In genomic region chr1:89421401-89421800, GRCm38 (mm10) we compare ENCODE assay signal across 11 mouse cellular contexts. TPM values are rescaled to one million over a fixed set of nuclear protein-coding genes. Genes with fewer than 3 reads are reported as not detected.
DNase-seq lines count a peak whose midpoint lies in the region; ATAC-seq and TF ChIP-seq lines count a peak whose summit lies in the region.
"Had no signal": no experiment of that assay in that cellular context is flagged by ENCODE, and none has a peak within 500 bp of the region (broad histone marks: within the 10 kb centered on the region; RNA-seq: fewer than 3 reads in every experiment).

No protein-coding gene starts in this region.

- H3K36me3 ChIP-seq in kidney, embryonic 15.5 days: no peaks in the 10 kb centered on the region
- no peaks in the 10 kb centered on the region for H3K36me3 ChIP-seq in lung, embryonic 14.5 days (ENCODE audit: insufficient read depth)
- H3K36me3 ChIP-seq: liver, embryonic 12.5 days had no signal

- 0 out of 2 replicates have a peak, but pooled peaks cover 3% of the 10 kb centered on the region for H3K4me1 ChIP-seq in kidney, embryonic 15.5 days
- no peaks in the 10 kb centered on the region for H3K4me1 ChIP-seq in lung, embryonic 14.5 days (ENCODE audit: insufficient read depth)
- H3K4me1 ChIP-seq: liver, embryonic 12.5 days had no signal

- no peak for ATAC-seq in kidney, embryonic 15.5 days (replicated peaks; ENCODE audit: low FRiP score)
- ATAC-seq in lung, embryonic 14.5 days (ENCODE audit: insufficient read depth): no peak
- no peak for ATAC-seq in inflammation-experienced regulatory T-cells, adult 6 months
- ATAC-seq: liver, embryonic 12.5 days; Patski had no signal

- WGBS in kidney, embryonic 15.5 days: 55% methylated on average over 4 of the region's 4 CpGs
- 39% methylated on average over 4 of the region's 4 CpGs for WGBS in lung, embryonic 14.5 days

- H3K9me3 ChIP-seq in kidney, embryonic 15.5 days (replicated peaks): no peaks in the 10 kb centered on the region
- no peaks in the 10 kb centered on the region for H3K9me3 ChIP-seq in lung, embryonic 14.5 days (ENCODE audit: low read depth, low read length)
- H3K9me3 ChIP-seq: liver, embryonic 12.5 days had no signal

- no peaks in the 10 kb centered on the region for H3K27me3 ChIP-seq in kidney, embryonic 15.5 days
- H3K27me3 ChIP-seq in lung, embryonic 14.5 days (ENCODE audit: insufficient read depth, low read length): no peaks in the 10 kb centered on the region
- H3K27me3 ChIP-seq: liver, embryonic 12.5 days; Patski had no signal

- DNase-seq in kidney, adult 8-10 months: peak; percentile 69 to 73
- DNase-seq in adrenal gland, postnatal 14 days: peak; percentile 67
- DNase-seq in cerebellum, adult 9-11 months: peak; percentile 61
- DNase-seq in lung, embryonic 14.5 days: peak; percentile 70
- DNase-seq in layer of hippocampus, adult 9-10 months (ENCODE audit: low spot score): no peak
- no peak for DNase-seq in embryo, embryonic 11 days

- no peak overlapping the region for H3K27ac ChIP-seq in kidney, embryonic 15.5 days
- no peak overlapping the region for H3K27ac ChIP-seq in lung, embryonic 14.5 days (ENCODE audit: low read depth)
- H3K27ac ChIP-seq: layer of hippocampus, adult 2 months; liver, embryonic 12.5 days had no signal

- no peak overlapping the region for H3K4me2 ChIP-seq in kidney, embryonic 15.5 days
- H3K4me2 ChIP-seq in lung, embryonic 14.5 days: no peak overlapping the region
- H3K4me2 ChIP-seq: liver, embryonic 12.5 days had no signal

- H3K4me3 ChIP-seq in kidney, embryonic 15.5 days (replicated peaks): no peak overlapping the region
- H3K4me3 ChIP-seq in lung, embryonic 14.5 days (ENCODE audit: low read depth, low read length): no peak overlapping the region
- H3K4me3 ChIP-seq: layer of hippocampus, adult 2 months; liver, embryonic 12.5 days had no signal

- no peak for TF ChIP-seq CTCF in lung, embryonic 14.5 days (IDR thresholded peaks at IDR 0.05; ENCODE audit: low read depth)

- no peak overlapping the region for H3K9ac ChIP-seq in kidney, embryonic 15.5 days
- no peak overlapping the region for H3K9ac ChIP-seq in lung, embryonic 14.5 days
- H3K9ac ChIP-seq: liver, embryonic 12.5 days had no signal

RNA-seq across cellular contexts. Expression of gene Agap1, which starts 33.2 kb away (rescaled TPM):
- polyA plus RNA-seq in kidney, embryonic 15.5 days (2015; fragmentation: Nextera tagmentation; extraction: Ambion mirVana): 10.8 and 11.3 TPM in 2 replicates
- total RNA-seq in adrenal gland, postnatal 14 days (2021): 56.2 and 57.6 TPM in 2 replicates
- polyA plus RNA-seq in lung, embryonic 14.5 days (2014; fragmentation: Nextera tagmentation; extraction: Ambion mirVana): 18.2 and 21.3 TPM in 2 replicates
- polyA plus RNA-seq in inflammation-experienced regulatory T-cells, adult 6 months (2017; shearing (Covaris generic)): under 1 TPM in 2 of 3 experiments, not detected in 1; 0.08 to 0.28 TPM

Comparison
In these comparisons a context has a peak if more than half of its experiments do, and no peak if none do; other contexts are left out.
1. DNase-seq: peak in kidney, adult 8-10 months (2 of 2), adrenal gland, postnatal 14 days (single experiment), cerebellum, adult 9-11 months (single experiment) and lung, embryonic 14.5 days (single experiment); none in layer of hippocampus, adult 9-10 months (single experiment) and embryo, embryonic 11 days (single experiment).